Mouse (Mus musculus): ENCODE measurements around the gene Pdgfra.

DNA sequence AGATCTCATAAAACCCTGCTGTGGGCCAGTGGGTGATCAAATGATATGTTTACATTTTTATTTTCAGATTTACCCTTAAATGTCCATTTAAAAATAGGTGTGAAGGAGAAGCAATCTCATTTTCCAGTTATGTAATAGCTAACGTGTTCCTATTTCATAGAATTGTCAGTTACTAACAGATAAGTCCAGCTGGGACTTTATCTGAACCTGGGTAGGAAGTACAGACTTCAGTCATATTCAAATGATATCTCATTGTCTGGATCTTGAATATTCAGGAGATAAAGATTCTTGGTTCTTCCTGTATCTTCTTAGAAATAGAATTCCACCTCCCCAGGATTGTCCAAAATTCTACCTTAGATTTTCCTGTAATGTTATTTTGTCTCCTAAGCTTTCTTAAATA, 5.6 kb upstream of the Pdgfra start:
- no peak for TF ChIP-seq CTCF (IDR thresholded peaks at IDR 0.05; ENCODE audit: control insufficient read depth, insufficient read depth, insufficient read length)
- no peak for TF ChIP-seq CEBPB (IDR thresholded peaks at IDR 0.05; ENCODE audit: low read depth)
- TF ChIP-seq USF1 (IDR thresholded peaks at IDR 0.05; ENCODE audit: low read depth), result no peak
- no peak for TF ChIP-seq MAX (IDR thresholded peaks at IDR 0.05)
- TF ChIP-seq MYOD1 (IDR thresholded peaks at IDR 0.05; ENCODE audit: control insufficient read depth, insufficient read length, low read depth), result no peak

Data from C2C12 (cell line).